Mouse (Mus musculus) lung, postnatal 0 days (tissue): ENCODE measurements at regions not wholly inside any gene's neighbourhood (a gene's known extent, or its start where the extent isn't known, plus 50 kb on each side); places are given as distances from the start of the nearest gene placed in this dataset. TPM values are rescaled to one million over a fixed set of nuclear protein-coding genes. Genes with fewer than 3 reads are reported as not detected.

ENCODE experiments used
- ATAC-seq: fragments of 200-750 bp; cut with Nextera tagmentation; 2 replicates; pipeline ENCODE4 v1.8.0; 2017; ENCODE audit warnings: moderate library complexity
- DNase-seq: peaks from one replicate; pipeline ENCODE4 v3.0.0-alpha.2; 2016; ENCODE audit warnings: low spot score
- H3K27ac ChIP-seq: fragments of 300-500 bp; sonication (generic); 2 replicates; pipeline ENCODE4 v1.5.1; 2014; ENCODE audit warnings: antibody characterized with exemption, mild to moderate bottlenecking, low read length, mixed read lengths
- H3K27me3 ChIP-seq: fragments of 300-500 bp; sonication (generic); replicated peaks from 2 replicates; pipeline ENCODE4 v1.6.1; 2014; ENCODE audit warnings: low read length, mixed read lengths; ENCODE audit not compliant: insufficient read depth
- H3K36me3 ChIP-seq: fragments of 300-500 bp; sonication (generic); 2 replicates; pipeline ENCODE4 v1.6.1; 2014; ENCODE audit warnings: low read length, mixed read lengths; ENCODE audit not compliant: insufficient read depth
- H3K4me1 ChIP-seq: fragments of 300-500 bp; sonication (generic); 2 replicates; pipeline ENCODE4 v1.6.1; 2014; ENCODE audit warnings: antibody characterized with exemption, low read depth, low read length, mixed read lengths; ENCODE audit not compliant: insufficient read depth
- H3K4me2 ChIP-seq: fragments of 300-500 bp; sonication (generic); replicated peaks from 2 replicates; pipeline ENCODE4 v1.6.1; 2014; ENCODE audit warnings: low read depth, mild to moderate bottlenecking, low read length, moderate library complexity, mixed read lengths
- H3K4me3 ChIP-seq: fragments of 300-500 bp; sonication (generic); 2 replicates; pipeline ENCODE4 v1.5.1; 2014; ENCODE audit warnings: low read depth, low read length
- H3K9ac ChIP-seq: fragments of 300-500 bp; sonication (generic); replicated peaks from 2 replicates; pipeline ENCODE4 v1.6.1; 2014; ENCODE audit warnings: low read depth, mild to moderate bottlenecking
- H3K9me3 ChIP-seq: fragments of 300-500 bp; sonication (generic); 2 replicates; pipeline ENCODE4 v1.6.1; 2016; ENCODE audit warnings: low read length, mixed read lengths
- CTCF ChIP-seq: IDR thresholded peaks from 2 replicates; pipeline ENCODE4 v1.5.1; 2016; ENCODE audit warnings: antibody characterized with exemption, mild to moderate bottlenecking
- EP300 ChIP-seq: IDR thresholded peaks from 2 replicates; pipeline ENCODE4 v1.6.1; 2016; ENCODE audit warnings: antibody characterized with exemption, mild to moderate bottlenecking, control low read depth
- WGBS: fragments of 180-500 bp; shearing (Covaris S2); extraction: QIAGEN DNeasy Blood & Tissue Kit; methylation state at CpG from one replicate; pipeline ENCODE4 v1.1.7; 2014; 5-methylcytosine and 5-hydroxymethylcytosine counted together
- microRNA-seq: library from miRNA; unstranded; fragments of <30 nt; microRNA quantifications from one replicate; pipeline ENCODE4, GENCODE M21; 2016

DNA sequence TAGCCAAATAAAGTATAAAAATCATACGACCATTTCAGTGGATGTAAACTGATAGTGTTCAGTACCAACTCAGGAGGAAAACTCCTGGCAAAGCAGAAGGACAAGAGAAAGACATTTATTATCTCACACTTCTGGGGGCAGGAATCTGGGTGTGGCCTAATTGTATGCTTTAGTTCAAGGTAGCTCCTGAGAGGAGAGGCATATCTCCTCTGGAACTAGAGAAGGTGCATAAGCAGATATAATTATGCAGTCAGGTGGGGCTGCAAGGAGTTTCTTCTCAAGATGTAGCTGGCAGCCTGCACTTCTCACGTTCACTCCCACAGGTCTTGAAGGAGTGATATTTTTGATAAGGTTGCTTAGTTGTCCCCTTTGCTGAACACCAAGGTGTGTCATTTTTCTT is 71.4 kb upstream of the Adgra3 start:
- no peak for ATAC-seq
- no peak overlapping the region for H3K9ac ChIP-seq
- H3K4me3 ChIP-seq = no peak overlapping the region
- H3K4me1 ChIP-seq = no peaks in the 10 kb centered on the region
- H3K9me3 ChIP-seq = no peaks in the 10 kb centered on the region
- H3K4me2 ChIP-seq = no peak overlapping the region
- no peaks in the 10 kb centered on the region for H3K27me3 ChIP-seq
- TF ChIP-seq EP300 (no peak), CTCF (no peak)
- H3K36me3 ChIP-seq = no peaks in the 10 kb centered on the region
- no peak for DNase-seq
- no peak overlapping the region for H3K27ac ChIP-seq
- 38% methylated on average over 2 of the region's 2 CpGs for WGBS

DNA sequence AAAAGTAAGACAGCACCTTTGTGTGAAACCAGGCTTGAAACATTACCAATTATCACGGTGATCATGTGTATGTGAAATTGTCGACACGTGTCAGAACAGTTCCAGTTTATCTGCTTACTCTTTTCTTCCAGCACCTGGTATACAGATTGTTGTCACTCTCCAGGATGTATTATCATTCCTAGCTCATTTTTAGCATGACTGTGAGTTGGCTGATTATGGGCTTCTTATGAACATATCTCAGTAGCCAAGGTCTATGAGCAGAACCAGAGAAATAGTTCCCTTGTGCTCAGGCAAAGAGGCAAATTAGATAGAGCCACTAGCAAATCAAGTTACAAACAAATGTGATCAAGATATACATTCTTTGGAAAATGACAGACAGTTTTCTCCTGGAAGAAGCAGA is 70.2 kb upstream of the Adgra3 start:
- Histone ChIP-seq H3K4me1 (no peaks in the 10 kb centered on the region), H3K9me3 (no peaks in the 10 kb centered on the region), H3K4me3 (no peak overlapping the region), H3K36me3 (no peaks in the 10 kb centered on the region), H3K27ac (no peak overlapping the region), H3K27me3 (no peaks in the 10 kb centered on the region), H3K9ac (no peak overlapping the region), H3K4me2 (no peak overlapping the region)
- TF ChIP-seq CTCF (no peak), EP300 (no peak)
- 87% methylated on average over 3 of the region's 3 CpGs for WGBS
- no peak for DNase-seq
- ATAC-seq = no peak

DNA sequence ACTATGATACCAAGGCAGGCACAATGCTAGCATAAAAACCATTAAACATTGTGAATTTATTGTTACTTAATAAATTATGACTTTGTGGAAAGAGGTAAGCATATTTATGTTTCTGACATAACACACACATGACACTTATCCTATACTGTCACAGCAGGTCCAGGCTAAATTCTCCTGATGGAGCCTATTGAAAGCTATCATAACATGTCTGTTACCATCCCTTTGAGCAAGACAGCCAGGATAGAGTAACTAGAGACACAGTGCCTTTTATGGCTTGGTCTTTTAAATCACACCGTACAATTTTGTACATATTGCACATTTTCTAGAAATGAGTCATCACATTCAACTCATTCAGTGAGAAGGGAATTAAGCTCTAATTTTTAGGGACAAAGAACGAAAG is 67.8 kb upstream of the Adgra3 start:
- Histone ChIP-seq H3K36me3 (no peaks in the 10 kb centered on the region), H3K27ac (no peak overlapping the region), H3K27me3 (no peaks in the 10 kb centered on the region), H3K4me2 (no peak overlapping the region), H3K9ac (no peak overlapping the region), H3K9me3 (no peaks in the 10 kb centered on the region), H3K4me1 (no peaks in the 10 kb centered on the region), H3K4me3 (no peak overlapping the region)
- TF ChIP-seq EP300 (no peak), CTCF (no peak)
- DNase-seq (no peak), ATAC-seq (no peak)
- 55% methylated on average over 2 of the region's 2 CpGs for WGBS

DNA sequence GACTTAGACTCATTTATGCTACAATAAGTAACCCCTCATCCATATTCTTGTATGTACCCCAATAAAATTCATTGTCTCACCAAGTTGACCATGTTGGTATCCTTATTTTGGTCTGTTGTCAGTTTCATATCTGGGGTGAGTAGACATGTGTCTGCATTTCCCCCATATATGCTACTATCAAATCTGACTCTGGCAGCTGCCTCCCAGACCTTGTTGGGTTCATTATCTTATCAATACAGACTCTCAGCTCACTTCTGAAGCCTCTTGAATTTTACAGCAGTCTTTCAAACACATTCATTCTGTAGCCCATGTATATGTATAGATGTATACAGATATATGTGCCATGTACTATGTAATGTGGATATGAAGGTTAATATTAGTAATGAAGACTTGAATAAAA is 67.4 kb upstream of the Adgra3 start:
- DNase-seq = no peak
- TF ChIP-seq CTCF (no peak), EP300 (no peak)
- no peaks in the 10 kb centered on the region for H3K36me3 ChIP-seq
- H3K4me1 ChIP-seq = no peaks in the 10 kb centered on the region
- no peaks in the 10 kb centered on the region for H3K9me3 ChIP-seq
- ATAC-seq = no peak
- no peaks in the 10 kb centered on the region for H3K27me3 ChIP-seq
- H3K9ac ChIP-seq = no peak overlapping the region
- H3K4me2 ChIP-seq = no peak overlapping the region
- H3K4me3 ChIP-seq = no peak overlapping the region
- no peak overlapping the region for H3K27ac ChIP-seq

DNA sequence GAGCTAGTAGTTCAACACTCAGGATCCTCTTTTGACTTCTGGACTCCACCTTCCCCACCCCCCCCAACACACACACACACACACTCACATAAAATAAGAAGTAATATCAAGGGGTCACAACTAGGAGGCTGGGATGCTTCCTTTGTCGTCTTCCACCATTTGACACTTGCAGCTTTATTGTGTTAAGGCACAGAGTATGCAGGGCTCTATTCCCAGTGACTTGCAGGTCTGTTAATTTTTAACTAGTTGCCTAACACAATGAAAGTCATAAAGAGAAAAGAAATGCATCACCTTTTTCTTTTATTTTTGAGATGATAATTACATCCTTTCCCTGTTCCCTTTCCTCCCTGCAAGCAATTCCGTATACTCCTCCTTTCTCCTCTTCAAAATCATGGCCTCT is 66.9 kb upstream of the Adgra3 start:
- no peaks in the 10 kb centered on the region for H3K36me3 ChIP-seq
- H3K4me2 ChIP-seq = no peak overlapping the region
- H3K4me3 ChIP-seq = no peak overlapping the region
- TF ChIP-seq EP300 = no peak
- TF ChIP-seq CTCF = no peak
- H3K4me1 ChIP-seq = no peaks in the 10 kb centered on the region
- DNase-seq = no peak
- 70% methylated on average over 2 of the region's 2 CpGs for whole genome bisulfite sequencing
- H3K9me3 ChIP-seq = no peaks in the 10 kb centered on the region
- H3K27me3 ChIP-seq = no peaks in the 10 kb centered on the region
- no peak for ATAC-seq
- no peak overlapping the region for H3K9ac ChIP-seq
- no peak overlapping the region for H3K27ac ChIP-seq

DNA sequence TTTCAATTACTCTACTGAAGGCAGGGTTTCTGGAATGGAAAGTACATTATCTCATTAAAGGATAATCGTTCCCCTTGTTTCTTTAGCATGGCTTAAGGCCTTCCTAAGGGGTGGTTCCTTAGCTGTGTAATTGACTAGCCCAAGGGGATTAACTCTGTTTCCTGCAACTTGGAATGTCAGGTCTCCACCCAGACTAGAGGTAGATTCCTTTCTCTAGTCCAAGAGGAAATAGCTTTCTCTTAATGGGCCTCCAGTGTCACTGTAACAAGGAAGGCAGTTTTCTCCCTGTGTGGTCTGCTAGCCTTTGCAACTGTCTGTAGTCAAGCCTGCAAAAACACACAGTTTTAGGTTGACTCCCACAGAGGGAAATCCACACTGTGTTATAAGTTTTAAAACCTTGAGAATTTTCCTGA is 64.0 kb upstream of the Adgra3 start:
- Histone ChIP-seq H3K27ac (no peak overlapping the region), H3K9me3 (no peaks in the 10 kb centered on the region), H3K4me1 (no peaks in the 10 kb centered on the region), H3K4me2 (no peak overlapping the region), H3K36me3 (no peaks in the 10 kb centered on the region), H3K9ac (no peak overlapping the region), H3K4me3 (no peak overlapping the region), H3K27me3 (no peaks in the 10 kb centered on the region)
- ATAC-seq (no peak), DNase-seq (no peak)
- 27% methylated on average over 1 of the region's 1 CpGs for WGBS
- TF ChIP-seq CTCF (no peak), EP300 (no peak)

DNA sequence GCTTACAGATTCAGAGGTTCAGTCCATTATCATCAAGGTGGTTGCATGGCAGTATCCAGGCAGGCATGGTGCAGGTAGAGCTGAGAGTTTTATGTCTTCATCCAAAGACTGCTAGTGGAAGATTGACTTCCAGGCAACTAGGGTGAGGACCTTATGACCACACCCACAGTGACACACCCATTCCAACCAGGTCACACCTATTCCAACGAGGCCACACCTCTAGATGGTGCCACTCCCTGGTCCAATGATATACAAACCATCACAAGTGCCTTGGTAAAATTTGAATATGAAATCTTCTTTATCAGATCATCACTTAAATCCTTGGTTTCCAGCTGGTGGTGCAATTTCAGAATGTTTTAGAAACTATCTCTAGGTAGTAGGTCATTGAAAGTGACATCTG is 61.1 kb upstream of the Adgra3 start:
- no peaks in the 10 kb centered on the region for H3K9me3 ChIP-seq
- no peak overlapping the region for H3K9ac ChIP-seq
- DNase-seq (no peak), ATAC-seq (no peak)
- no peaks in the 10 kb centered on the region for H3K27me3 ChIP-seq
- H3K4me3 ChIP-seq = no peak overlapping the region
- 54% methylated on average over 1 of the region's 1 CpGs for WGBS
- no peaks in the 10 kb centered on the region for H3K36me3 ChIP-seq
- TF ChIP-seq CTCF (no peak), EP300 (no peak)
- no peak overlapping the region for H3K27ac ChIP-seq
- no peaks in the 10 kb centered on the region for H3K4me1 ChIP-seq
- no peak overlapping the region for H3K4me2 ChIP-seq

Small RNAs in the stretch of these regions (microRNA-seq; reads per million reads assigned to microRNA genes)
- gene Mir8117 = not detected
